Comparison of ENCODE assay signal across 19 mouse cellular contexts in the genomic region with DNA sequence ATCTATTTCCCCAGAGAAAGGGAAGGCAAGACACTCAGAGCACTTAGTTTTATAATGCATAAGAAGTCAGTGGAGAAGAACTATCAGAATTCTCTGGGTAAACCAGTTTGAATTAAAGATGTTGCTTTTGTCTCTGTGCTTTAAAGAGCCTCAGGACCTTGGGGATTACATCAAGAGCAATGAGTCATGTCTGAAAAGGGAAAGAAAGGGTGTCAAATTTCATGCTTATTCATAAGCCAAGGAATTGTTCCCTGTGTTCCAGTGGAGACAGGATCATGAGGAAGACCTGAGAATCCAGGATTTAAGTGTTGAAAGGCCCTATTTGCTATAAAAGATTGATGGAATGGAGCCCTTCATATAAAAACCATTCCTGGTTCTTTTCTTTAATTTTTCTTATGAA. TPM values are rescaled to one million over a fixed set of nuclear protein-coding genes. Genes with fewer than 3 reads are reported as not detected.
A peak's percentile ranks its signal among the peaks of the same experiment; 100 is the strongest.
DNase-seq lines count a peak whose midpoint lies in the region; ATAC-seq and TF ChIP-seq lines count a peak whose summit lies in the region.
"Had no signal": no experiment of that assay in that cellular context is flagged by ENCODE, and none has a peak within 500 bp of the region (broad histone marks: within the 10 kb centered on the region; RNA-seq: fewer than 3 reads in every experiment).

No protein-coding gene starts in this region.

- H3K36me3 ChIP-seq in heart, adult 2 months (ENCODE audit: control insufficient read depth, insufficient read depth, low read length), result peaks cover 4% of the 10 kb centered on the region; the same call in 1 of the 2 replicates
- H3K36me3 ChIP-seq in lung, embryonic 14.5 days (ENCODE audit: insufficient read depth), result no peaks in the 10 kb centered on the region
- H3K36me3 ChIP-seq: midbrain, embryonic 12.5 days had no signal

- DNase-seq in heart, adult 8-10 months (ENCODE audit: low spot score), result peak; percentile 24
- no peak for DNase-seq in heart, adult 2 months
- peak; percentile 34 for DNase-seq in lung, embryonic 14.5 days
- DNase-seq in lung, postnatal 10 days, result no peak
- peak; percentile 58 for DNase-seq in Muller cell, postnatal 12 days (ENCODE audit: inconsistent ontology term)
- peak; percentile 3 for DNase-seq in skeletal muscle tissue, adult 2 months (ENCODE audit: low read depth, low spot score)
- no peak for DNase-seq in right cerebral cortex, postnatal 10 days (ENCODE audit: low spot score in 2 of 2)
- no peak for DNase-seq in B cell, adult 2 months
- DNase-seq: adrenal gland, adult 2 months; cerebellum, adult 9-10 months; gastrocnemius, postnatal 36 days; heart, postnatal 10 days; kidney, postnatal 14 days; lung, postnatal 4 days; right cerebral cortex, postnatal 4 days; thymus, postnatal 4 days had no signal

- H3K4me1 ChIP-seq in heart, adult 2 months (ENCODE audit: control insufficient read depth, insufficient read depth, low read length), result peaks cover 2% of the 10 kb centered on the region
- peaks cover 9% of the 10 kb centered on the region; the same call in 1 of the 2 replicates for H3K4me1 ChIP-seq in lung, embryonic 14.5 days (ENCODE audit: insufficient read depth)
- H3K4me1 ChIP-seq: midbrain, embryonic 12.5 days had no signal

- no peaks in the 10 kb centered on the region for H3K27me3 ChIP-seq in heart, adult 2 months (ENCODE audit: control insufficient read depth, insufficient read depth, low read length)
- no peaks in the 10 kb centered on the region for H3K27me3 ChIP-seq in lung, embryonic 14.5 days (ENCODE audit: insufficient read depth, low read length)
- H3K27me3 ChIP-seq: CH12.LX; midbrain, embryonic 12.5 days had no signal

- intact Hi-C loops in heart, adult 2 months (cut with DNase I), result no loop called here

- no peak overlapping the region for H3K4me2 ChIP-seq in lung, embryonic 14.5 days
- H3K4me2 ChIP-seq: midbrain, embryonic 12.5 days had no signal

- no peak for ATAC-seq in lung, embryonic 14.5 days (ENCODE audit: insufficient read depth)

- H3K9me3 ChIP-seq in lung, embryonic 14.5 days (ENCODE audit: low read depth, low read length), result no peaks in the 10 kb centered on the region
- H3K9me3 ChIP-seq: midbrain, embryonic 12.5 days had no signal

- TF ChIP-seq POLR2A in heart, adult 2 months (IDR thresholded peaks at IDR 0.05; ENCODE audit: insufficient read depth, low read depth, low read length), result no peak

- H3K4me3 ChIP-seq in heart, adult 2 months, result no peak overlapping the region
- no peak overlapping the region for H3K4me3 ChIP-seq in lung, embryonic 14.5 days (ENCODE audit: low read depth, low read length)
- H3K4me3 ChIP-seq: midbrain, embryonic 12.5 days had no signal

- TF ChIP-seq CTCF in heart, adult 2 months (IDR thresholded peaks at IDR 0.05), result no peak
- TF ChIP-seq CTCF in lung, embryonic 14.5 days (IDR thresholded peaks at IDR 0.05; ENCODE audit: low read depth), result no peak

- H3K27ac ChIP-seq in heart, adult 2 months, result no peak overlapping the region
- no peak overlapping the region; the same call in 1 of the 2 replicates for H3K27ac ChIP-seq in lung, embryonic 14.5 days (ENCODE audit: low read depth)
- H3K27ac ChIP-seq: liver, embryonic 14.5 days; midbrain, embryonic 12.5 days had no signal

- no peaks in the 10 kb centered on the region for H3K79me2 ChIP-seq in heart, adult 2 months (replicated peaks; ENCODE audit: control insufficient read depth, insufficient read depth, low read length)

- no peak overlapping the region for H3K9ac ChIP-seq in heart, adult 2 months (ENCODE audit: low read depth, low read length)
- H3K9ac ChIP-seq in lung, embryonic 14.5 days, result no peak overlapping the region
- H3K9ac ChIP-seq: liver, embryonic 14.5 days; midbrain, embryonic 12.5 days had no signal

- no peak for TF ChIP-seq EP300 in heart, adult 2 months (IDR thresholded peaks at IDR 0.05; ENCODE audit: insufficient read depth, low read depth, low read length)

RNA-seq across cellular contexts. Expression of a gene that starts 38.1 kb away (rescaled TPM):
- 10 to 100 TPM; 19.1 to 25.1 (median 21.7) TPM for total RNA-seq in heart, adult 8-10 months (2022)
- total RNA-seq in heart, adult 2 months (2021), result 10 to 100 TPM; 19.3 to 24.0 TPM
- 6.5 and 9.6 TPM in 2 replicates for polyA plus RNA-seq in heart, adult 2 months (2012; rRNA removed)
- 14.1 and 14.8 TPM in 2 replicates for polyA plus RNA-seq in lung, embryonic 14.5 days (2014; fragmentation: Nextera tagmentation; extraction: Ambion mirVana)

Comparison
In these comparisons a context has a peak if more than half of its experiments do, and no peak if none do; other contexts are left out.
1. DNase-seq: peak in heart, adult 8-10 months (single experiment), lung, embryonic 14.5 days (single experiment), Muller cell, postnatal 12 days (single experiment) and skeletal muscle tissue, adult 2 months (single experiment); none in heart, adult 2 months (0 of 2), lung, postnatal 10 days (single experiment), right cerebral cortex, postnatal 10 days (0 of 2) and B cell, adult 2 months (0 of 2).